Mouse (Mus musculus) retina, embryonic 14.5 days (tissue): ENCODE measurements at regions not wholly inside any gene's neighbourhood (a gene's known extent, or its start where the extent isn't known, plus 50 kb on each side); places are given as distances from the start of the nearest gene placed in this dataset.

Experiments used
- DNase-seq: peaks from one replicate; pipeline ENCODE4 v3.0.0-alpha.2; 2015; ENCODE audit warnings: low spot score

GRCm38 (mm10) chr7:123642596-123642995, 142.3 kb upstream of the Zkscan2 start:
- DNase-seq, result no peak

- no peak for DNase-seq
These were observed 143.2 kb upstream of the Zkscan2 start for GRCm38 (mm10) chr7:123643426-123643825.

- no peak for DNase-seq
These were observed 145.3 kb upstream of the Zkscan2 start for GRCm38 (mm10) chr7:123645521-123645920.

DNA sequence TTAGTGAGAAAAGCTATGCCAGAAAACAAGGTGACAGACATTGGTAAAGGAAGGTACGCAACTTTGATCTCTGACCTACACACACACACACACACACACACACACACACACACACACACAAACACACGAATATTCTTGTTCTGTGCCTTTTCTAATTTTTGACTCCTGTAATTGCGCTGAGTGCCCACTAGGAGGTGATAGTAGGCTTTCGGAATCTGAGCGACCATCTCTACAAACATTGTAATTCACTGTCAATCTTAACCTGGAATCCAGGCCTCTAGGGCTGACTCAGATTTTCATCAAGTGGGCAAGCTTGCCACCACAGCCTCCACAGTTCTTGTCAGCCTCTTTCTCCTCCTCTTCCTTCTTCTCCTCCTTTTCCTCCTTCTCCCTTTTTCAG, 165.2 kb upstream of the Zkscan2 start:
- DNase-seq, result no peak

DNA sequence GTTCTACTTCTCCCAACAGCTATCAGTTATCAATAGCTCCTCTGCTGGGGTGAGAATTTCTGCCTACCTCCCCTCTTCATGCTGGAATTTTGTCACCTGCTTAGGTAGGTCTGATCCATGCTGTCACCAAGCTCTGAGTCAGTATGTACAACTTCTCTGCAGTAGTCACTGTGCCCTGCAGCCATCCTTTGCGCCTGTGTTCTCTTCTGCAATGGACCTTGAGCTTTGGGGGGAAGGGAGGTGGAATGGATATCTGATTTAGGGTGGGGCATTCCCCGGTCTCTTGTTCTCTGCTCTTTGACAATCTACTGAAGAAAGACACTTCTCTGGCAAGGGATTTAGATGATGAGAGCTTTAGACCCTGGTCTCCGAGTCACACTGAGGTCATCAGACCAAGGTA, 184.5 kb upstream of the Zkscan2 start:
- DNase-seq, result no peak

- no peak for DNase-seq
These were observed 186.3 kb upstream of the Zkscan2 start for GRCm38 (mm10) chr7:123686547-123686946.

GRCm38 (mm10) chr7:123731016-123731415, 230.8 kb upstream of the Zkscan2 start:
- DNase-seq, result no peak

GRCm38 (mm10) chr7:123733061-123733460, 232.8 kb upstream of the Zkscan2 start:
- DNase-seq, result no peak

GRCm38 (mm10) chr7:123747986-123748385, 234.7 kb upstream of the Hs3st4 start:
- no peak for DNase-seq

DNA sequence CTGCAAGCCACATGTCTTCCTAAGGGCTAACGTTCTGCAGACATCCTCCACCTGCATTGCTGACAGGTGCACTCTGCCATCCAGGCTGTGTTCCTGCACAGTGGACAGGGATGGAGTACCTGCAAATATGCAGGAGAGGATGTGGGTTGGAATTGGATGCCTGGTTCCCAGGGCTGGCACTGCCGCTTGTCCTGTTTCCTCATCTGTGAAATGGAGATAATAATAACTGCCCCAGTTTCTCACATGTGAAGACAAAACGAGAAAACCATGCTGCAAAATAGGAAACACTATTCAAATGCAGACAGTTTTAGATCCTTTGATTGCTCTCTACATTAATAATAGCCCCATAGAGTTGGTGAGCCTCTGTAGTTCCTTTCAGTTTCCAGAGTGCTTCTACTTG, 229.4 kb upstream of the Hs3st4 start:
- no peak for DNase-seq

- no peak for DNase-seq
These were observed 187.6 kb upstream of the Hs3st4 start for GRCm38 (mm10) chr7:123795036-123795435.

GRCm38 (mm10) chr7:123796096-123796495, 186.6 kb upstream of the Hs3st4 start:
- no peak for DNase-seq

DNA sequence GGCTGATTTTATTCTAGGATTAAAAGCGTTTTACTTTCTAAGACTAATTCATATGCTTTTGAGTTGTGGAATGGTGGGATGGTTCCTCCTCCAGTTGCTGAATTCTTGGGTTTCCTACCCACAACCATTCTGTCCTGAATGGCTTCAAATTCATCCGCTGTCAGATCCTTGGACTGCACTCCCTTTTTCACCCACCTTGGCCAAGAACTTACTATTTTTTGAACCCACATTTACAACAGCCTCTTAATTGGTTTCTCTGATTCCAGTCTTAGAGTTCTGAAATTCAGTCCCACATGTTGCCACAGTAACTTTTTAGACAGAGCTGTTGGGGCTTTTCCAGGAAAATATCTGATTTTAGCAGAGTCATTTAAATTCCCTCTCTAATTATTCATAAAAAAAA, 177.0 kb upstream of the Hs3st4 start:
- DNase-seq, result no peak

DNA sequence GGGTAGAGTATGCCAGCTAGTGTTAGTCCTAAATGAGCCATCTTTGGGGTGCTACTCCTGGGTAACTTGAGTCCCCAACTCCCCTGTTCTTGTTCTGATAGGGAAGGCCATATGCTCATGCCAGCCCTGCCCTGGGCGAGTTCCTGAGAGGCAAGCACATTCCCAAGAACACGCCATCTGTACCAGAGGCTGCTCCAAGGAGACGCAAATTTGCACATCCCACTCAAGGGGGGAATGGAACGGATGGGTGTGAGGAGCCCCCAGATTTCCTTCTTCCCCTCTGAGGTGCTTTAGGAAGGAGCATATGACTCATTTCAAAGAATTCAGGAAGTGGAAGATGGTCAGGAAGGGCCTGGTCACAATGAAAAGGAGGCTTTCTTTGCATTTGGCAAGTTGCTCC, 158.7 kb upstream of the Hs3st4 start:
- peak; percentile 1 for DNase-seq

DNA sequence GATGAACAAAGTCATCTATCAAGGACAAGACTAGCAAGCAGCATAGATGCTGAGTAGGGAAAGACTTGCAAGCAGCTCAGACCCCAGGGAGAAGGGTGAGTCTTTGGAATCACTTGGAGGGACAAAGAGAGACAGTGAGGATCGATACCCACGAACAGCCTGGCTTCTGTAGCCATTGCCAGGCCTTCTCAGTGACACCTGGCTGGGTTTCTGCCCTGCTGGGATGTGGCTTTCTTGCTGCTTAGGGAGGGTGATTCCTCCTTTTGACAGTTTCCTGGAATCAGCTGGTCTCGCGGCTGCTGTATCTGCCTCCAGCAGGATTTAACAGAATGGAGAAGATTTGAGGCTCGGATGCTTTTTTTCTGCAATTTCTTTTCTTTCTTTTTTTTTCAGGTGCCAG, 156.3 kb upstream of the Hs3st4 start:
- DNase-seq, result no peak

DNA sequence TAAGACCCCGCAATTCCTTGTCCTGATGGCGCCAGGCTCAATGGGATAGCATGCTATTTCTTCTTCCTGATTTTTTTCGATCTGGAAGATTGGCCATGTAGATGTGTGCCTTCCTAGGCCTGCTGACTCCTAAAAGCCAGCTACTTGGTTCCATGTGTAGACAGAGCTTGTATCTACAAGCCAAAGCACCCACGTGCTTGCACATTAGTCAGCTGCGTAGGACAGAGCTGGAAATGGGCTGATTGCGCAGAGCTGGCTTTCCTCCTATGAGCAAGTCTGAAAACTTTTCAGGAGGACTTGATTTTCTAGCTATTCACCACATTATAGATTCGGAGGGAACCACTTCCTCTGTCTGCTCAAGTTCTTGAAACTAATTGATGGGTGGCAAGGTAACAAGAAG, 140.1 kb upstream of the Hs3st4 start:
- no peak for DNase-seq

DNA sequence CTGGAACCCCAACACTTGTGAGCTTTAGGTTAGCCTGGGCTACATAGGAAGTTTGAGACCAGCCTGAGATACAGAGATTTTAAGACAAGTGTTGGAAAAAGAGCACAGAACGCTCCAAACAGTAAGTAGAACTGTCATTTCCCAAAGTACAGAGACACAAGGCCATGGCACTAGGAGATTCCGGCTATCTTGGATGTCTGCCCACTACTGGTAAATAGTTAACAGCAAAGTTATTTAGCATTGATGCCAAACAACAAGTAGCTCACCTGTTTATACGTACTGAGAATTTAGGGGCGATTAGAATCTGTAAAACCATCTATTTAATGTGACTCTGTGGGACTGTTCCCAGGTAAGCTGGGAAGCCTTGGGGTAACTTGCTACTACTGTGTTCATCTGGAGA, 135.6 kb upstream of the Hs3st4 start:
- no peak for DNase-seq

GRCm38 (mm10) chr7:123848644-123849043, 134.0 kb upstream of the Hs3st4 start:
- DNase-seq, result peak; percentile 34

DNA sequence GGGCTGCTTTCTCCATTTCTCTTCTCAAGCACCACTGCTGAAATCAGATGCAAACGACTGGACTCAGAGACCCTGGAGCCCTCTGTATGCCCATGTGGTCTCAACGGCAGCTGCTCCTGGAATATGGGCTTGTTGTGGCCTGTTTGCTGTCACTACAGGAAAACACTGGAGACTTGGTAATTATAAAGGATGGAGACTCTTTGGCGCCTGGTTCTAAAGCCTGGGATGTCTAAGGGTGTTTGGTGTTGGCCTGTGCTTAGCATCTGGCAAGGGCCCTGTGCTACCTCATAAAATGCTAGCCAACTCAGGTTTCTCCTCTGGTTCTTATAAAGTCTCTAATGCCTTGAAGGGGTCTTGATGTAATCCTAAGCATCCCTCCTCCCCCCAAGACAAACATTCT, 133.4 kb upstream of the Hs3st4 start:
- DNase-seq, result no peak

GRCm38 (mm10) chr7:123850272-123851197, 132.1 kb upstream of the Hs3st4 start:
- DNase-seq, result peak; percentile 63

DNA sequence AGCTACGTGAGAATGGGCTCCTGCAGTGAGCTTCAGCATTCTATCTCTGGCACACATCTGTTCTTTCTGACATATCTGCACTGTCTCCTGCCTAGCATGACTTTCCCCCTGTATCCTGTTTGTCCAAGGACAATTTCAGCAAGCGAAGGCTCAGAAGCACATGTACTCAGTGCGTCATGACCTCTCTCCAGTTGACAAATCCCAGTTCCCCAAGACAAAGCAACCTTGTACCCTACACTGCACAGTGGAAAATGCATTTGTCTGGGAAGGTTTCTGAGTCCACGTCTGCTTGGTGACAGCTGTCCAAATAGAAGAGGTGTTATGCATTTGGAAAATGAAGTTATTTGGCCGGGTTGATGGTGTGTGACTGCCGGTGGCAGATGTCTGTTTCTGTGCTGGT, 125.1 kb upstream of the Hs3st4 start:
- no peak for DNase-seq

DNA sequence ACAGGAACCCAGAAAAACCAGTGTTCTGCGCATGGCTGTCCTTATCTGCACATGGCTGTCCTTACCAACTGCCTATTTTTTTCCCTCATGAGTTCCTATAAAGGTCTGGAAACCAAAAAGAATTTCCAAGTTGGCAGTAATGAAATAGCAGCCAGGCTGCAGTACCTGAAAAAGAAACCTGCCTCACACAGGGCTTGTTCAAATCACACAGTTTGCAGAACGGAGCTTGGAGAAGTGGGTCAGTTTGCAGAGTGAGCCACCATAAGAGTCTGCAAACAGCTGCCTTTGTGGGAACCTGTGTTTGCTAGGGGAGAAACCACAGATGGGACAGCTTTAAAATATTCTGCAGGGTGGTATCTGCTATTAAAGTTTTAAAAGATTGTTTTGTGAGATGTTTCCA, 121.0 kb upstream of the Hs3st4 start:
- DNase-seq, result no peak

GRCm38 (mm10) chr7:123896759-123897444, 85.8 kb upstream of the Hs3st4 start:
- DNase-seq, result peak; percentile 12
